Mouse (Mus musculus): ENCODE measurements around the gene Ngb. TPM values are rescaled to one million over a fixed set of nuclear protein-coding genes. Genes with fewer than 3 reads are reported as not detected.

Gene Ngb
- polyA plus RNA-seq, 1 experiment: 0.32 TPM

- Histone ChIP-seq H3K27ac (ENCODE audit: insufficient read depth, low read length) (no peak overlapping the region), H3K36me3 (ENCODE audit: control insufficient read depth, insufficient read depth, low read length) (no peaks in the 10 kb centered on the region), H3K4me1 (ENCODE audit: control insufficient read depth, insufficient read depth, insufficient read length) (no peaks in the 10 kb centered on the region), H3K4me3 (ENCODE audit: extremely low read depth, insufficient read depth, insufficient read length) (no peak overlapping the region), H3K27me3 (ENCODE audit: control insufficient read depth, insufficient read depth, low read length) (no peaks in the 10 kb centered on the region)
- WGBS: 98% methylated on average over 2 of the region's 2 CpGs
- TF ChIP-seq POLR2A (IDR thresholded peaks at IDR 0.05; ENCODE audit: low read depth, low read length) (no peak), CTCF (IDR thresholded peaks at IDR 0.05; ENCODE audit: extremely low read depth, insufficient read depth, insufficient read length, insufficient replicate concordance) (no peak)
- DNase-seq (ENCODE audit: low read depth in 1 of 2, low spot score in 2 of 2): no peak
These were observed 36.0 kb upstream of the Ngb start for GRCm38 (mm10) chr12:87138342-87138701.

GRCm38 (mm10) chr12:87137439-87138341 lies 35.4 kb upstream of the Ngb start:
- H3K4me3 ChIP-seq (ENCODE audit: extremely low read depth, insufficient read depth, insufficient read length): no peak overlapping the region
- no peaks in the 10 kb centered on the region for H3K36me3 ChIP-seq (ENCODE audit: control insufficient read depth, insufficient read depth, low read length)
- H3K27ac ChIP-seq (ENCODE audit: insufficient read depth, low read length): no peak overlapping the region
- DNase-seq (ENCODE audit: low read depth in 1 of 2, low spot score in 2 of 2): no peak
- TF ChIP-seq CTCF (IDR thresholded peaks at IDR 0.05; ENCODE audit: extremely low read depth, insufficient read depth, insufficient read length, insufficient replicate concordance) (no peak), POLR2A (IDR thresholded peaks at IDR 0.05; ENCODE audit: low read depth, low read length) (no peak)
- 94% methylated on average over 15 of the region's 15 CpGs for WGBS
- no peaks in the 10 kb centered on the region for H3K4me1 ChIP-seq (ENCODE audit: control insufficient read depth, insufficient read depth, insufficient read length)
- H3K27me3 ChIP-seq (ENCODE audit: control insufficient read depth, insufficient read depth, low read length): no peaks in the 10 kb centered on the region

- H3K27me3 ChIP-seq (ENCODE audit: control insufficient read depth, insufficient read depth, low read length): no peaks in the 10 kb centered on the region
- DNase-seq (ENCODE audit: low read depth in 1 of 2, low spot score in 2 of 2): no peak
- 88% methylated on average over 9 of the region's 9 CpGs for WGBS
- H3K4me3 ChIP-seq (ENCODE audit: extremely low read depth, insufficient read depth, insufficient read length): no peak overlapping the region
- TF ChIP-seq CTCF (IDR thresholded peaks at IDR 0.05; ENCODE audit: extremely low read depth, insufficient read depth, insufficient read length, insufficient replicate concordance) (no peak), POLR2A (IDR thresholded peaks at IDR 0.05; ENCODE audit: low read depth, low read length) (no peak)
- H3K27ac ChIP-seq (ENCODE audit: insufficient read depth, low read length): no peak overlapping the region
- no peaks in the 10 kb centered on the region for H3K4me1 ChIP-seq (ENCODE audit: control insufficient read depth, insufficient read depth, insufficient read length)
- H3K36me3 ChIP-seq (ENCODE audit: control insufficient read depth, insufficient read depth, low read length): no peaks in the 10 kb centered on the region
These were observed 30.4 kb upstream of the Ngb start for GRCm38 (mm10) chr12:87132784-87133183.

GRCm38 (mm10) chr12:87132210-87132609 lies 29.9 kb upstream of the Ngb start:
- TF ChIP-seq POLR2A (IDR thresholded peaks at IDR 0.05; ENCODE audit: low read depth, low read length) (no peak), CTCF (IDR thresholded peaks at IDR 0.05; ENCODE audit: extremely low read depth, insufficient read depth, insufficient read length, insufficient replicate concordance) (no peak)
- no peak overlapping the region for H3K4me3 ChIP-seq (ENCODE audit: extremely low read depth, insufficient read depth, insufficient read length)
- no peaks in the 10 kb centered on the region for H3K27me3 ChIP-seq (ENCODE audit: control insufficient read depth, insufficient read depth, low read length)
- DNase-seq (ENCODE audit: low read depth in 1 of 2, low spot score in 2 of 2): no peak
- H3K27ac ChIP-seq (ENCODE audit: insufficient read depth, low read length): no peak overlapping the region
- 77% methylated on average over 6 of the region's 6 CpGs for WGBS
- H3K4me1 ChIP-seq (ENCODE audit: control insufficient read depth, insufficient read depth, insufficient read length): no peaks in the 10 kb centered on the region
- no peaks in the 10 kb centered on the region for H3K36me3 ChIP-seq (ENCODE audit: control insufficient read depth, insufficient read depth, low read length)

- DNase-seq (ENCODE audit: low read depth in 1 of 2, low spot score in 2 of 2): peak; percentile 11 to 26
These were observed 29.3 kb upstream of the Ngb start for GRCm38 (mm10) chr12:87131619-87132018.

GRCm38 (mm10) chr12:87131181-87131580 lies 28.8 kb upstream of the Ngb start:
- H3K4me1 ChIP-seq (ENCODE audit: control insufficient read depth, insufficient read depth, insufficient read length): no peaks in the 10 kb centered on the region
- H3K27me3 ChIP-seq (ENCODE audit: control insufficient read depth, insufficient read depth, low read length): no peaks in the 10 kb centered on the region
- no peak overlapping the region for H3K27ac ChIP-seq (ENCODE audit: insufficient read depth, low read length)
- WGBS: 91% methylated on average over 2 of the region's 2 CpGs
- H3K36me3 ChIP-seq (ENCODE audit: control insufficient read depth, insufficient read depth, low read length): no peaks in the 10 kb centered on the region
- TF ChIP-seq CTCF (IDR thresholded peaks at IDR 0.05; ENCODE audit: extremely low read depth, insufficient read depth, insufficient read length, insufficient replicate concordance) (no peak), POLR2A (IDR thresholded peaks at IDR 0.05; ENCODE audit: low read depth, low read length) (no peak)
- H3K4me3 ChIP-seq (ENCODE audit: extremely low read depth, insufficient read depth, insufficient read length): no peak overlapping the region
- no peak for DNase-seq (ENCODE audit: low read depth in 1 of 2, low spot score in 2 of 2)

More at GRCm38 (mm10) chr12:87131619-87132018, 29.3 kb upstream of the Ngb start:
- TF ChIP-seq CTCF (IDR thresholded peaks at IDR 0.05; ENCODE audit: extremely low read depth, insufficient read depth, insufficient read length, insufficient replicate concordance) (peak; percentile 37; the same call in 1 of the 2 replicates), POLR2A (IDR thresholded peaks at IDR 0.05; ENCODE audit: low read depth, low read length) (no peak)
- Histone ChIP-seq H3K27ac (ENCODE audit: insufficient read depth, low read length) (no peak overlapping the region), H3K4me3 (ENCODE audit: extremely low read depth, insufficient read depth, insufficient read length) (no peak overlapping the region), H3K27me3 (ENCODE audit: control insufficient read depth, insufficient read depth, low read length) (no peaks in the 10 kb centered on the region), H3K36me3 (ENCODE audit: control insufficient read depth, insufficient read depth, low read length) (no peaks in the 10 kb centered on the region), H3K4me1 (ENCODE audit: control insufficient read depth, insufficient read depth, insufficient read length) (no peaks in the 10 kb centered on the region)
- 66% methylated on average over 3 of the region's 3 CpGs for WGBS

- no peak for DNase-seq (ENCODE audit: low read depth in 1 of 2, low spot score in 2 of 2)
- 88% methylated on average over 4 of the region's 4 CpGs for WGBS
- H3K27ac ChIP-seq (ENCODE audit: insufficient read depth, low read length): no peak overlapping the region
- H3K4me1 ChIP-seq (ENCODE audit: control insufficient read depth, insufficient read depth, insufficient read length): no peaks in the 10 kb centered on the region
- no peak overlapping the region for H3K4me3 ChIP-seq (ENCODE audit: extremely low read depth, insufficient read depth, insufficient read length)
- H3K36me3 ChIP-seq (ENCODE audit: control insufficient read depth, insufficient read depth, low read length): no peaks in the 10 kb centered on the region
- H3K27me3 ChIP-seq (ENCODE audit: control insufficient read depth, insufficient read depth, low read length): no peaks in the 10 kb centered on the region
- TF ChIP-seq POLR2A (IDR thresholded peaks at IDR 0.05; ENCODE audit: low read depth, low read length) (no peak), CTCF (IDR thresholded peaks at IDR 0.05; ENCODE audit: extremely low read depth, insufficient read depth, insufficient read length, insufficient replicate concordance) (no peak)
These were observed 27.9 kb upstream of the Ngb start for GRCm38 (mm10) chr12:87130224-87130623.
